Mouse (Mus musculus): Measurements from ENCODE around the gene Calhm1.

Calhm1 gene

DNA sequence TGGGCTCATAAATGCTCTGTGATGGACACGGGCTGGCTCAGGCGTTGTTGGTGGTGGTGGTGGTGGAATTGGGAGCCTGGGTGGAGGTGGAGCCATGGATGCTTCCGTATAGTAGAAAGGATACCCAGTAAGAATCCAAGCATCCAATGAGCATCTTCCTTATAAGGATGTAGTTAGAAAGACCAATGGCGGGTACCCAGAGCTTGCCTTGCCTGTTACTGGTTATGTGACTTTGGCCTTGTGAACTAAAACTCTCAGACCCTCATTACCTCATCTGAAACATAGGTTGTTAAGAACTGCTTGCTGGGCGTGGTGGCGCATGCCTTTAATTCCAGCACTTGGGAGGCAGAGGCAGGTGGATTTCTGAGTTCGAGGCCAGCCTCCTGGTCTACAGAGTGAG is 9.7 kb upstream of the Calhm1 start:
- peak; percentile 65 for DNase-seq (ENCODE audit: low read depth, low spot score)

- DNase-seq (ENCODE audit: low read depth, low spot score), result no peak
These were observed 8.0 kb upstream of the Calhm1 start for GRCm38 (mm10) chr19:47152062-47152369.

DNA sequence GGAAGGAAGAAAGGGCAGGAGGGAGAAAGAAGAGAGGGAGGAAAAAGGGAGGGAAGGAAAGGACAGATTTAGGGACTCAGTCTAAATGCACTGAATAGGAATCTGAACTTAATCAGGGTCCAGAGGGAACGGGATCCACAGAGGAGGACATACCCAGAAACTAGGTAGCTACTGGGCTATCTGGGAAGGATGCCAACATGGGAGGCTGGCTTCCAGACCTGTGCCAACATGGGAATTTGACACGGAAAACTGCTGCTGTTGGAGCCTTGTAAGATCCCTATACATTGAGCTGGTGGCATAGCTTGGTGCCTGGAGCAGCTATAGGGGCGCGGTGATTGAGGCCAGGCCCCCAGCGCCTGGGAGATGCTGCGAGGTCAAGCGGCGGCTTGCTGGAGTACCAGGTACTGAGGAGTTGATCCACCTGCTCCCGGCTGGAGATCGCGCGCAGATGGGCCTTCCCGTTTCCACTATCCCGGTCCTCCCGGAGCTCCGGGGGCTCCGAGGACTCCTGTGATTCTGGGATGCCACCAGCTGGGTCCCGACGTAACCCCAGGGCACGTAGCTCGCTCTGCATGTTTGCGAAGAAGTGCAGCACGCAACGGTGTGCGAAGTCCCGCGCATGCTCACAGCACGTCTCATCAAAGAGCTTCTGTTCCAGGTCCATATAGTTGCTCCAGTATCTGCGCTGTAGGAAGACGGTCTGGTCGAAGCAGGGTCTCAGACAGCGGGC is 7.4 kb upstream of the Calhm1 start:
- DNase-seq (ENCODE audit: low read depth, low spot score), result peak; percentile 70

GRCm38 (mm10) chr19:47149854-47150253 is 5.8 kb upstream of the Calhm1 start:
- peak; percentile 94 for DNase-seq (ENCODE audit: low read depth, low spot score)

- no peak for DNase-seq (ENCODE audit: low read depth, low spot score)
These were observed 4.3 kb upstream of the Calhm1 start for GRCm38 (mm10) chr19:47148267-47148847.

DNA sequence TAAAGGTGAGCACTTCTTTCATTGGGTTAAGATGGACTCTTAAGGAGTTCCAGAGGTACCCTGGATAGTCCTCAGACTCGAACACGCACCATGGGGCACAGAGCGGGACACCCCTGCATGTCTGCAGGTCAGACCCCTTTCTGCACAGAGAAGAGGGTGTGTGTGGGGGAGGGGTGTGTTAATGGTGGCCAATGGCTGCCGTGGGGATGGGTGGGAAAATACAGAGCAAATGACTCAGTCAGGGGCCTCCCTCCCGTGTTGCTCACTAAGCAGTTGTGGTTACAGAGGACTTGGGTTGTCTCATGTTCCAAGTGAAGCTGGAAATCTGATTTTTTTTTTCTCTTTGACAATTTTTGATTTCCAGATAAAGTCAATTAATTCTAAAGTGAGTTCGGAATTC is 1.6 kb downstream of the Calhm1 start:
- DNase-seq (ENCODE audit: low read depth, low spot score), result peak; percentile 43

GRCm38 (mm10) chr19:47139611-47140010 is 4.4 kb downstream of the Calhm1 start:
- DNase-seq (ENCODE audit: low read depth, low spot score), result peak; percentile 69

DNA sequence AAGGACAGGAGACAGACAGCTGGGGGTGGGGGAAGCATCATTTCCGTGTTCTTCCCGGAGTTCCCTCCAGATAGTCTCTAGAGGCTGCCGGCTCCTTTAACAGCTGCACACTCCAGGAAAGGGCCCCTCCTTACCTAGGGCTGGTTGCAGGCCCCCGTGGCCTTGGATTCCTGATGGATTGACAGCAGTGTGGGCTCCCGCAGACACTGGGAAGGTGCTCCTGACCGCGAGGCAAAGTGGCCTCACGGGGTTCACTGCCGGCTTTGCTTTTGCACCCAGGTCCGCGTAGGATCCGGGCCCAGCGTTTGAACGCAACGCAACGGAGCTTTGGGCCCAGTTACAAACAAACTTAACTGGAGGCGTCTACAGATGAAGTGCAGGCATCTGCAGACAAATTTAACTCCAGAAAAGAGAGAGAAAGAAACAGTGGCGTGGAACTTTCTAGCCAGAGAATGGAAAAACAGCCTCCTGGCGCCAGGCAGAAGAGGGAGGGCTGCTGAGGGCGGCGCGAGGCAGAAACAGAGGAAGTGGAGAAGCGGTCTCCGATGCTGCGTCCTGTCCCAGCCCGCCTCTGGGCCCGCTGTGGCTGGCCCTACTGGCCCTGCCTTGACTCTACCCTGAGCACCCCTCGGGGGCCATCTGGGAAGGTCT is 6.2 kb downstream of the Calhm1 start, which contains the start of gene Calhm2:
Calhm2 (minus strand) TSS at position 524 of the 651 bp plus-strand sequence.
- peak; percentile 61 for DNase-seq (ENCODE audit: low read depth, low spot score)

GRCm38 (mm10) chr19:47137051-47137581 is 6.9 kb downstream of the Calhm1 start:
- DNase-seq (ENCODE audit: low read depth, low spot score), result peak; percentile 80

DNA sequence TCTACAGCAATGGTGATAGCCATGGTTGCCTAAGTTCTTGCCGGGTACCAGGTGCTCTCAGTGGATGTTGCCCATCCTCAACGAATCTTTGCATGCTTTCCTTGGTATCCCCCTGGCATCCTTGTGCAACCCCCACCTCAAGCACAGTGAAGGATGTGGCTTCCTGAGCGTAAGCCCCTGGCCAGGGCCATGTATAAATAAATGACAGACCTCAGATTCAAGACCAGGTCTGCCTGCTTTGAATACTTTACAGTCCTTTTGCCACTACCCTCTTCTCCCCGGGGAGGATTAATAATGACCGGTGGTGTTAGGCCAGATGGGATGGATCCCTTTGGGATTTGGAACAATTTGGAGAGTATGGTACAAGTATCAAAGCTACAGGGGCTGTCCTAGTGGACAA is 7.9 kb downstream of the Calhm1 start:
- no peak for DNase-seq (ENCODE audit: low read depth, low spot score)

DNA sequence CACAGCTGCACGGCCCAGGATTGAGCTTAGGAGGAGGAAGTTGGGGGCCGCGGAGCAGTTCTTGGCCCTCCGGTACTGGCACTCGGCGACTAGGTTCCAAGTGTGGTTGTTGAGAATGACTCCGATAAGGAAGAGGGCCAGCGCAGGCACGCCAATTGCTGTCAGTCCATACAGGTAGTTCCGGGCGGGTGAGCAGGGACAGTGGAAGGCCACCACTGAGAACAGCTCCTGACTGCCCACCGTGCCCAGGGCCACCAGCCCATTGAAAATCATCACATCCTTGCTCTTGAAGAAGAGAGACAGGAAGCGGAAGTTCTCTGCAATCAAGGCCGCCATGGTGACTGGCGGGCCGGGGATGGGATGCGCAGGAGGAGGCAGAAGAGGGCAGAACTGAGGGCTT is 8.5 kb downstream of the Calhm1 start:
- peak; percentile 39 for DNase-seq (ENCODE audit: low read depth, low spot score)

DNA sequence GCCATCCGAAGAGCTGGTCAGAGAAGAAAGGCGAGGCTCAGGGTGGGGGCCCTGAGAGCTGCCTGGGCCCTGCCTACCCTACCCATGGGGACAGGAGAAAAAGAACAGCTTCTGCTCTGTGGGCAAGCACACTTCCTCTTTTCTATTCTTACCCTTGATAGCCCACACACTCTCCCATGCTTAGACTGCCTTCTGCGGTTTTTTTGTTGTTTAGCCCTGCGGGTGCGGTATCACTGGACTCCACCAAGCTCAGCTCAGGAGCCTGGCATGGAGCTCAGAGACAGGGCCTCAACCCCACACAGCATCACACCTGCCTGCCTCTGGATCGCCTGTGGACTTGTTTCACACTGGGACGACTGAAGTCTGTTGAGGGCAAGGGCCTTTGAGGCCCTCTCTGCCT is 10.9 kb downstream of the Calhm1 start:
- no peak for DNase-seq (ENCODE audit: low read depth, low spot score)

DNA sequence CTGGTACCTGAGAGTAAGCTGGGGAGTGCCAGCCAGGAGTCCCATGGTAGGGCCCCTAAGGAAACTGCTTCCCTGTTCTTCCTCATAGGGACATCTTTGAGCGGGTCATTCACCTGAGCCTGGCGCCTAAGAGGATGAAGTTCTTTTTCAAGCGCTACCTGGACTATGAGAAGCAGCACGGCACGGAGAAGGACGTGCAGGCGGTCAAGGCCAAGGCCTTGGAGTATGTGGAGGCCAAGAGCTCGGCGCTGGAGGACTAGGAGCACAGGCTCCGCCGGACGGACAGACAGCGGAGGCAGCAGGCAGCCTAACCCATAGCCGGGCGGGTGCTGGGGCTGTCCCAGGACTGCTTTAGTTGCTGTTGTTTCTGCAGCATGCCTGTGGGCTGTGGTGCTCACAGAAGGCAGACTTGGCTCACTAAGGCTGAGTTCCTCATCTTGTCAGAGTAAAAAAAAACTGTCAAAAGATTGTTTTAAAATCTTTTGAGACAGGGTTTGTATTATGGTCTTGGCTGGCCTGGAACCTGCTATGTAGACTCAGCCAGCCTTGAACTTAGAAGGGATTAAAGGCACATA is 13.4 kb downstream of the Calhm1 start:
- DNase-seq (ENCODE audit: low read depth, low spot score), result no peak

GRCm38 (mm10) chr19:47128835-47129234 is 15.2 kb downstream of the Calhm1 start:
- DNase-seq (ENCODE audit: low read depth, low spot score), result no peak

DNA sequence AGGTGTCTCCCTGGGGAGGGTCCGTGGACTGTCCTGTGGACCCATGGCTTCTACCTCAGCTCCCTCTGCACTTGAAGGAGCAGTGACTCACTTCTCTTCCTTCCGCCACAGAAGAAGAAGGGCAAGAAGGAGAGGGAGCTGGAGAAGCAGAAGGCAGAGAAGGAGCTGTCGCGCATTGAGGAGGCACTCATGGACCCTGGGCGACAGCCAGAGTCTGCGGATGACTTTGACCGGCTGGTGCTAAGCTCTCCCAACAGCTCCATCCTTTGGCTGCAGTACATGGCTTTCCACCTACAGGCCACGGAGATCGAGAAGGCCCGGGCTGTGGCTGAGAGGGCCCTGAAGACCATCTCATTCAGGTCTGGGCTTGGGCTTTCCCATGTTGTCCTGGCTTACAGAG is 15.9 kb downstream of the Calhm1 start:
- no peak for DNase-seq (ENCODE audit: low read depth, low spot score)

GRCm38 (mm10) chr19:47122802-47123201 is 21.3 kb downstream of the Calhm1 start:
- peak; percentile 69 for DNase-seq (ENCODE audit: low read depth, low spot score)

- DNase-seq (ENCODE audit: low read depth, low spot score), result peak; percentile 68
These were observed 23.0 kb downstream of the Calhm1 start for GRCm38 (mm10) chr19:47121054-47121453.

GRCm38 (mm10) chr19:47118634-47119033 is 25.4 kb downstream of the Calhm1 start:
- DNase-seq (ENCODE audit: low read depth, low spot score), result no peak

- DNase-seq (ENCODE audit: low read depth, low spot score), result no peak
These were observed 39.3 kb downstream of the Calhm1 start for GRCm38 (mm10) chr19:47104641-47105271.

GRCm38 (mm10) chr19:47101080-47101479 is 43.0 kb downstream of the Calhm1 start:
- DNase-seq (ENCODE audit: low read depth, low spot score), result no peak
